Mouse (Mus musculus): Measurements from ENCODE around the gene Cfap221. TPM values are rescaled to one million over a fixed set of nuclear protein-coding genes. Genes with fewer than 3 reads are reported as not detected.

Cfap221 gene
- total RNA-seq, 2 experiments from 2014 or later, result 0.20 to 1.0 TPM

Other genes starting within 250 kb of the Cfap221 start
- gene Ptpn4, start 159.6 kb downstream of the Cfap221 start, total RNA-seq (2021), result 10 to 100 TPM; 86.5 to 88.3 TPM
- 1 to 10 TPM; 6.9 to 7.1 TPM for gene Tmem177, start 84.0 kb downstream of the Cfap221 start, total RNA-seq (2021)
- gene Sctr, start 9.7 kb upstream of the Cfap221 start, total RNA-seq (2021), result under 1 TPM; 0.35 to 0.43 TPM
- 1 to 10 TPM; 1.1 TPM for gene Tmem37, start 76.8 kb upstream of the Cfap221 start, total RNA-seq (2021)
- gene Dbi, start 123.8 kb upstream of the Cfap221 start, total RNA-seq (2021), result 100 to 1,000 TPM; 235 to 237 TPM
- 1 to 10 TPM; 6.2 to 8.7 TPM for gene 3110009E18Rik, start 124.0 kb upstream of the Cfap221 start, total RNA-seq (2021)

Data from left cerebral cortex, postnatal 36 days (tissue).